Mouse (Mus musculus) MEL (cell line): ENCODE results near the gene Atp8a2. TPM values are rescaled to one million over a fixed set of nuclear protein-coding genes. Genes with fewer than 3 reads are reported as not detected.

Experiments used
- DNase-seq: peaks from one replicate; pipeline ENCODE4 v3.0.0; 2011; ENCODE audit warnings: low read depth, low spot score
- H3K27ac ChIP-seq: 2 replicates; pipeline ENCODE4 v1.5.1; 2012; ENCODE audit warnings: low read depth, mild to moderate bottlenecking, control low read depth, low read length, moderate library complexity; ENCODE audit not compliant: control insufficient read depth
- H3K27me3 ChIP-seq, 2 experiments: fragments of 150-350 bp in 1 of 2; sonication (generic) in 1 of 2; 2 replicates each; pipeline ENCODE4 v1.6.1; 2012; ENCODE audit warnings: low read length in 2 of 2, mild to moderate bottlenecking in 2 of 2, improper control_type of control experiment in 1 of 2, moderate library complexity in 1 of 2; ENCODE audit not compliant: insufficient read depth in 2 of 2, control insufficient read depth in 1 of 2
- H3K36me3 ChIP-seq, 2 experiments: 2 replicates each; pipeline ENCODE4 v1.6.1; 2012 to 2014; ENCODE audit warnings: low read length in 2 of 2, improper control_type of control experiment in 1 of 2, inconsistent platforms in 1 of 2, mild to moderate bottlenecking in 1 of 2; ENCODE audit not compliant: insufficient read depth in 2 of 2, control insufficient read depth in 1 of 2
- H3K4me1 ChIP-seq, 2 experiments: fragments of 150-350 bp in 1 of 2; sonication (generic) in 1 of 2; 2 replicates each; pipeline ENCODE4 v1.6.1; 2012; ENCODE audit warnings: low read length in 2 of 2, improper control_type of control experiment in 1 of 2, mild to moderate bottlenecking in 1 of 2; ENCODE audit not compliant: insufficient read depth in 2 of 2, control insufficient read depth in 1 of 2
- H3K4me3 ChIP-seq, 2 experiments: fragments of 150-350 bp in 1 of 2; sonication (generic) in 1 of 2; 2 replicates each; pipeline ENCODE4 v1.5.1; 2012; ENCODE audit warnings: low read depth in 2 of 2, low read length in 2 of 2, mild to moderate bottlenecking in 2 of 2, moderate library complexity in 2 of 2, control low read depth in 1 of 2, improper control_type of control experiment in 1 of 2; ENCODE audit not compliant: control insufficient read depth in 1 of 2, insufficient read depth in 1 of 2
- H3K79me2 ChIP-seq: 2 replicates; pipeline ENCODE4 v1.6.1; 2012; ENCODE audit warnings: mild to moderate bottlenecking, low read length, moderate library complexity; ENCODE audit not compliant: control insufficient read depth, poor library complexity, insufficient read depth
- H3K9ac ChIP-seq: 2 replicates; pipeline ENCODE4 v1.6.1; 2012; ENCODE audit warnings: low read depth, mild to moderate bottlenecking, control low read depth, low read length, moderate library complexity; ENCODE audit not compliant: control insufficient read depth, poor library complexity, severe bottlenecking
- H3K9me3 ChIP-seq: fragments of 150-350 bp; sonication (generic); replicated peaks from 2 replicates; pipeline ENCODE4 v1.6.1; 2012; ENCODE audit warnings: mild to moderate bottlenecking, low read length, improper control_type of control experiment, moderate library complexity; ENCODE audit not compliant: insufficient read depth
- CHD2 ChIP-seq: IDR thresholded peaks from 2 replicates; pipeline ENCODE4 v1.6.1; 2011; ENCODE audit warnings: low read length, improper control_type of control experiment
- KAT2A ChIP-seq: conservative IDR thresholded peaks from 2 replicates; pipeline ENCODE4 v1.6.1; 2012; ENCODE audit warnings: low read depth, low read length, improper control_type of control experiment, inconsistent platforms
- MAX ChIP-seq: IDR thresholded peaks from 2 replicates; pipeline ENCODE4 v1.6.1; 2011; ENCODE audit warnings: low read length, improper control_type of control experiment
- MEF2A ChIP-seq: IDR thresholded peaks from 2 replicates; pipeline ENCODE4 v1.6.1; 2014; ENCODE audit warnings: low read depth, mild to moderate bottlenecking, inconsistent platforms, low read length, improper control_type of control experiment; ENCODE audit not compliant: poor library complexity, insufficient replicate concordance, severe bottlenecking; ENCODE audit errors: extremely low read depth
- NRF1 ChIP-seq: IDR thresholded peaks from 2 replicates; pipeline ENCODE4 v1.6.1; 2014; ENCODE audit warnings: low read depth, mild to moderate bottlenecking, inconsistent platforms, low read length, improper control_type of control experiment, moderate library complexity; ENCODE audit not compliant: poor library complexity, insufficient read depth, severe bottlenecking
- POLR2AphosphoS2 ChIP-seq: IDR thresholded peaks from 2 replicates; pipeline ENCODE4 v1.6.1; 2011; ENCODE audit warnings: low read length, improper control_type of control experiment
- RAD21 ChIP-seq: IDR thresholded peaks from 2 replicates; pipeline ENCODE4 v1.6.1; 2011; ENCODE audit warnings: mild to moderate bottlenecking, low read depth, low read length, improper control_type of control experiment
- SMC3 ChIP-seq: IDR thresholded peaks from 2 replicates; pipeline ENCODE4 v1.6.1; 2011; ENCODE audit warnings: low read depth, low read length, improper control_type of control experiment
- TCF12 ChIP-seq: IDR thresholded peaks from 2 replicates; pipeline ENCODE4 v1.6.1; 2014; ENCODE audit warnings: low read depth, mild to moderate bottlenecking, inconsistent platforms, low read length, improper control_type of control experiment, moderate library complexity
- USF2 ChIP-seq, 2 experiments: IDR thresholded peaks; 2 replicates each; pipeline ENCODE4 v1.6.1; 2011 to 2012; ENCODE audit warnings: improper control_type of control experiment in 2 of 2, low read length in 2 of 2, borderline replicate concordance in 1 of 2, inconsistent platforms in 1 of 2, low read depth in 1 of 2, mild to moderate bottlenecking in 1 of 2; ENCODE audit not compliant: insufficient read depth in 1 of 2
- polyA plus RNA-seq, 2 experiments: library from polyadenylated mRNA; stranded (reverse) in 1 of 2; unstranded in 1 of 2; fragments of >175 nt in 1 of 2; fragments of >200 nt in 1 of 2; gene quantifications; 2 replicates each; pipeline versions ENCODE4 v1.2.1 to v1.2.4; 2012; ENCODE audit warnings: low replicate concordance in 2 of 2, low read depth in 1 of 2; ENCODE audit not compliant: insufficient read length in 2 of 2, insufficient read depth in 1 of 2, missing spikeins in 1 of 2
- total RNA-seq: library from RNA; depleted of rRNA; stranded (reverse); fragments of 300-350 nt; gene quantifications from 2 replicates; pipeline ENCODE4 v1.2.3, GENCODE M21; 2012

Atp8a2 gene
- total and polyA plus RNA-seq, 3 experiments = 0.29 to 0.39 TPM; not detected in 1

- H3K9me3 ChIP-seq = no peaks in the 10 kb centered on the region
- no peak overlapping the region for H3K27ac ChIP-seq
- no peak overlapping the region for H3K9ac ChIP-seq
- TF ChIP-seq MAX (no peak), RAD21 (no peak), USF2 (IDR thresholded peaks at IDR 0.05; ENCODE audit: borderline replicate concordance in 1 of 2, insufficient read depth in 1 of 2, low read depth in 1 of 2, low read length in 2 of 2) (no peak)
- H3K4me1 ChIP-seq = no peaks in the 10 kb centered on the region
- H3K4me3 ChIP-seq = no peak overlapping the region
- no peaks in the 10 kb centered on the region for H3K79me2 ChIP-seq
- no peaks in the 10 kb centered on the region for H3K27me3 ChIP-seq
- no peaks in the 10 kb centered on the region for H3K36me3 ChIP-seq
- no peak for DNase-seq
Measured at GRCm38 (mm10) chr14:59715695-59716442, 481.1 kb downstream of the Atp8a2 start.

DNA sequence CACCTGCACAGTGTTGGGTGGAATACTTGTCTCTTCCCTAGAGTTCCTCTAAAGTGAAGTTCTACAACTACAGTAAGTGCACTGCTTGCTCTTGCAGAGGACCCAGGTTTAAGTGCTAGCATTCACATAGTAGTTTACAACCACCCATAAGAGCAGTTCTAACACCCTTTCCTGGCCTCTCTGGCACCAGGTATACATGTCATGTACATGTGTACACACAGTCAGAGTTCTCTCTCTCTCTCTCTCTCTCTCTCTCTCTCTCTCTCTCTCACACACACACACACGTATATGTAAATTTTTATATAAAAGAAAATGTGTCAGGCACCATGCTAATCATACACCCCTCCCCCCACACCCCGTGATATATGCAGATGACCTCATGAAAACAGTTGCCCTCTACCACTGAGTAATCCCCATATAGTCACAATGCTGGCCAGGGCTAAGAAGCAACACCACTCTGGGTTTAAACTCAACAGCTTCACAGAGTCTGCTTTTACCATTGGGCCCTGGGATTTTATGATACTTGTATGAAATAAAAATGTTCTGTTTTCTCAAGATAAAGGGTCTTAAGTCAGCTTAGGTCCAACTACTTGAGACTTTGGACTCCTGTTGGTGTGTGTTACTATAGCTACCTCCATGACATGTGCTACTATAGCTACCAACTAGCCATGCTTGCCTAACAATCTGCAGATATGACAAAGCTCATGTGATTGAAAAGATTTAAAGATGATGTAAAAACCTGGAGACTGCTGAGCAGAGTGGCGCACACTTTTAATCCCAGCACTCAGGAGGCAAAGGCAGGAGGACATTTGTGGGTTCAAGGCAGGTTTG, 487.3 kb downstream of the Atp8a2 start:
- no peak for TF ChIP-seq SMC3
- TF ChIP-seq USF2 (IDR thresholded peaks at IDR 0.05; ENCODE audit: borderline replicate concordance in 1 of 2, insufficient read depth in 1 of 2, low read depth in 1 of 2, low read length in 2 of 2) = no peak
- TF ChIP-seq POLR2AphosphoS2 = no peak
- TF ChIP-seq CHD2 = no peak
- no peak for TF ChIP-seq KAT2A
- TF ChIP-seq TCF12 = no peak
- no peak for TF ChIP-seq NRF1
- no peak overlapping the region for H3K27ac ChIP-seq
- no peak overlapping the region for H3K9ac ChIP-seq
- no peak for DNase-seq
- no peak overlapping the region for H3K4me3 ChIP-seq
- H3K4me1 ChIP-seq = no peaks in the 10 kb centered on the region
- H3K79me2 ChIP-seq = no peaks in the 10 kb centered on the region
- H3K9me3 ChIP-seq = no peaks in the 10 kb centered on the region
- no peaks in the 10 kb centered on the region for H3K27me3 ChIP-seq
- no peaks in the 10 kb centered on the region for H3K36me3 ChIP-seq

DNA sequence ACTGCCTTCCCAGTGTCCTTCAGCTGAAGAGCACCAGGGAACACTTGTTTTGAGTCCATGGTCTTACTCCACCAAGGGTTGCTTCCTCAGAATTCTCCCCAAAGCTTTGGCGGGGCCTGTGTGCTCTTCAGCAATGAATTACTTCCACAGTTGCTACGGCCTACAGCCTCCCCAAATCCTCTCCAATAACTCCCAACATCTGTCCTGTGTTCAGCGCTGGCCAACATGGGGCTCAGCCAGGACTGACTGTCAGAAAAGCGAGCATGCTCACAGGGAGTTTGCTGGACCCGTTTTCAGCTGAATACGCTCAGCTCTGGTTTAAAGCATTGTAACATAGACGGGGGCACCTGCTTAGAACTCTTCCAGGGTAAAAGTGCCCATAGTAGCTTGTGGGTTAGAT, 489.0 kb downstream of the Atp8a2 start:
- Histone ChIP-seq H3K9ac (no peak overlapping the region), H3K36me3 (no peaks in the 10 kb centered on the region), H3K4me1 (no peaks in the 10 kb centered on the region), H3K4me3 (no peak overlapping the region), H3K27ac (no peak overlapping the region), H3K9me3 (no peaks in the 10 kb centered on the region), H3K27me3 (no peaks in the 10 kb centered on the region), H3K79me2 (no peaks in the 10 kb centered on the region)
- no peak for TF ChIP-seq MEF2A
- TF ChIP-seq USF2 (IDR thresholded peaks at IDR 0.05; ENCODE audit: borderline replicate concordance in 1 of 2, insufficient read depth in 1 of 2, low read depth in 1 of 2, low read length in 2 of 2) = no peak
- DNase-seq = no peak
